Mouse (Mus musculus) frontal cortex, postnatal 10 days (tissue): Measurements from ENCODE around the gene 3830406C13Rik.

Experiments
- DNase-seq, 2 experiments: peaks; one replicate each; pipeline ENCODE4 v3.0.0; 2022; ENCODE audit warnings: low spot score in 2 of 2, mixed read lengths in 1 of 2

3830406C13Rik gene

DNA sequence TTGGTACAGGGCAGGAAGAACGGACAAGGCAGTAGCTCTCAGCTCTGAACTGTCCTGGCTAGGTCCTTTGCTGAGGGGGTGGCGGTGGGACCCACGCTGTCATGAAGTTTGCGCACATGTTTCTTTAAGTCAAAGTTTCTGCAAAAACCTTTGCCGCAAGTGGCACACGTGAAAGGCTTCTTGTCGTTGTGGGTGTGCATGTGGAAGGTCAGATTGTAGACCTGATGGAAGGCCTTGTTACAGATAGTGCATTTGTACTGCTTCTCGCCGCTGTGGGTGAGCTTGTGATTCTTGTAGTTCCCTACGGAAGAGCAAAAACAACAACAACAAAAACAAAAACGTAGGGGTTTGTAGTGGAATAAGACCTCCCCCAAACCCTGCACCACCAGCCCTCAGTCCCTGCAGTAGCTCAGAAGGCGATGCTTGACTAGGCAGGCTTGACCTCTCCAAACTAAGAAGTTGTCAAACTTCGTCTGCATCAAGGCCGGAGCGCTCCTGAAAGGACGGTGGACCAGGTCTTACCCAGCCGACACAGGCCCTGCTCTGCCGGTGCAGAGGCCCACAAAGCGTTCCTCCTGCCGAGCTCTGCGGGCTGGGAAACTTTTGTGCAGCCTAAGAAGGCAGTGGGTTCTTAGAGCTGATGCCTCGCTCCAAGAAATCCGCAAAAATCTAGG, 58.6 kb downstream of the 3830406C13Rik start:
- no peak for DNase-seq

- no peak for DNase-seq
These were observed 59.5 kb downstream of the 3830406C13Rik start for GRCm38 (mm10) chr14:12343451-12343941.

DNA sequence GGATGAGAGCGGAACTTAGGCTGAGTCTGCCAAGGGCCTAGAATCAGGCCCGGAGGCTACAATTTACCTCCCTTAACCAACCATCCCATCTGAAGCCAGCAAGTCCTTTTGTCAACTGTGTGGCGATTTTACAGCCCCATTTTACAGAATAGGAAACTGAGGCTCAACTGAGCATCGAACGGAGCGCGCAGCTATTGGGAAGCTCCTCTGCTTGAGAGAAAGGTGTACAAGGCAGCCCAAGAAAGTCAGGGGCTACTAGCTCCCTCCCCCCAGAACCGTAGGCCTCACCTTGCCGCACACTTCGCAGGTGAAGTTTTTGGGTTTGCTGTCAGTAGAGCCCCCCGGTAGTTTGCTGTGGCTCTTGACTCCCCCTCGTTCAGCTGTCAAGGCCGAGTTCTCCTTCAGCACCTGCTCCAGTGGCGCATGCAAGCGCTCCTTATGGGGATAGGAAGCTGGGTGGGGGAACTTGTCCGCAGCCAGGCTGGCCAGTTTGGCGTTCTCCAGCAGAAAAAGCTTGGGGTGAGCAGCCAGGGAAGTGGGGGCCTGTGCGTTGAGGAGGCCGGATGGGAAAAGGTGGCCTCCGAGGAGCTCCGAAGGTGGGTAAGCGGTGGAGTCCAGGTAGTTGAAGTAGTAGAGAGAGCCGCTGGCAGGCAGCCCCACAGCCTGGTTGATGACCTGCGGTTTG, 60.2 kb downstream of the 3830406C13Rik start:
- no peak for DNase-seq

DNA sequence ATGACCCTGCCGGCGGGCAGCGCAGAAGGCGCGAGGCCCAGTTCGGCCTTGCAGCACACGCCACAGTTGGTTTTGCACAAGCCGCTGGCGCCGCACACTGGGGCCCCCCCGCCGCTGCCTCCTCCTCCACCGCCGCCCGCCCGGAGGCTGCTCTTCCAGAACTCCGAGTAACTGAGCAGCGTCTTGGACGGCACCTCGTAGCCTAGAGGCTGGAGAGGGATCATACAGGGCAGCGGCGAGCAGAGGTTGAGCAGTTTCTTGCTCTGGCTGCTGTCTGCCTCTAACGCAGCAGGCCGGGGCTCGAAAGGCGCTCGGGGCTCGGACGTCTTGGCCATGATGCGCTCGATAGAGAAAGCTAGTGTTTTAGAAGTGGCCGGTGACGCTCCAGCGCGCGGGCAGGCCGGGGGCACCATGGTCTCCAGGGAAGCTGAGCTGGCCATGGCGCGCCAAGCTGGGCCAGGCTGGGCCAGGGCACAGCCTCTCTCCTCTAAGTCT, 60.8 kb downstream of the 3830406C13Rik start:
- DNase-seq, result no peak

DNA sequence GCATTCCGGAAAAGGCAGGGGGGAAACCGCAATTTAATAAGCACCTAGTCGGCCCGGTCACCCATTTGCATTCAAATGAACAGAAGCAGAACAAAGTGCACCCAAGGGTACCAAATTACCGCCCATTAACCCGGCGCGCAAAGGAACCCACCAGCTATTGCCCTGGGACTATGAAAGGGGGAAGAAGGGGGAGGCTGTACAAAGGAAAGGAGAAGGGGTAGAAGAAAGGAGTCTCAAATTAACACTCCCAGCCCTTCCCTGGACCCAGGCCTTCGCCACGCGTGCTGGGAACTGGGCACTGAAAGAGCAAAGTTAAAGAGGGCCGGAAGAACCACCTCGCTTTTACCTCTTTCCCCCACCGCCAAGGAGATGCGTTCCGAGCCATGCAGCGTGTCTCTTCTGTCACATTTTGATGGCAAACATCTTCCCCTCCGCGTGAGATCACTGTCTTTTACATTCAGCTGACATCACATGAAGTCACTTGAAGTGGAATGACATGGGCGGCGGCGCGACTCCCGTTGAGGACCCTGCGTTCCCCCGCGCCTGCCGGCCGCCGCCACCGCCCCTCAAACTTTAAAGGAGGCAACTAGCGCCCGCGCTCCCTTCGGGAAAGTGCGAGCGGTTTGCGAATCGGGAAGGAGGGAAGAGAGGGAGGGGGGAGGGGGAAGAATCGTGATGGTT, 61.4 kb downstream of the 3830406C13Rik start:
- DNase-seq, result no peak

DNA sequence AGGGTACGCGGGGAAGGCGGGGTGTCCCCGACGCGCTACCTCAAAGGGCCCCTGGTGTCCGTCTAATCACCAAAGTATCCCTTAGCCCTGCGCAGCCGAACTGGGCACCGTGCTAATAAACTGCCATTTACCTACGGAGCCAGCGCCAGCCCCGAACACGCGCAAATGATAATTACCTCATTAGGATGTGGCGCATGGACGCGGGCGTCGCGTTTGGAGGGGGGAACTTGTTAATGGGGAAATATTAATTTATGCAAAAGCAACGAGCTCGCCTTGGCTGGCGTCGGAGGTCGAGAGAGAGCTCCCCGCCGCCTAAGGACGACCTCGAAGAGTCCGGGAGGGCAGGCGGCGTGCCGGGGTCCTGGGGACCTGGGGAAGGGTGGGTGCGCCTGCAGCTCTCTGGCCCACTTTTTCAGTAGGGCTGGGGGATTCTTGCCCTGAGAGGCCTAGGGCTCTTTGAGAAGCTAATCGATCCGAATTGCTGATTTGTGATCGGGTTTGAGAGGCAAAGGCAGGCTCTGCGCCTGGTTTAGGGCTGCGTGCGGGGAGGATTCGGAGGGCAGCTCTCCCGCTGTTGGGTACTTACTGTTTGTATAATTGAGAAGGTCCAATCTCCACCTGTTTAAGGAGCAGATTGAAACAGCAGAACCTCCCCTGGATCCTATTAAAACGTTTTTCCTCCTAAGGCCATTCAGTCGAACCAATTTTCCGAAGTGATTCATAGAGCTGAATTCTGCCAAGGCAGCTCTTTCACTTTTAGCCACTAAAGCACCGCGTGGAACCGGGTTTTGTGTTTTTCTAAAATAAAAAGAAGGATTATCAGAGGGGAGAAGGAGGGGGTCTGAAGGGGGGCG, 62.3 kb downstream of the 3830406C13Rik start:
- no peak for DNase-seq

DNA sequence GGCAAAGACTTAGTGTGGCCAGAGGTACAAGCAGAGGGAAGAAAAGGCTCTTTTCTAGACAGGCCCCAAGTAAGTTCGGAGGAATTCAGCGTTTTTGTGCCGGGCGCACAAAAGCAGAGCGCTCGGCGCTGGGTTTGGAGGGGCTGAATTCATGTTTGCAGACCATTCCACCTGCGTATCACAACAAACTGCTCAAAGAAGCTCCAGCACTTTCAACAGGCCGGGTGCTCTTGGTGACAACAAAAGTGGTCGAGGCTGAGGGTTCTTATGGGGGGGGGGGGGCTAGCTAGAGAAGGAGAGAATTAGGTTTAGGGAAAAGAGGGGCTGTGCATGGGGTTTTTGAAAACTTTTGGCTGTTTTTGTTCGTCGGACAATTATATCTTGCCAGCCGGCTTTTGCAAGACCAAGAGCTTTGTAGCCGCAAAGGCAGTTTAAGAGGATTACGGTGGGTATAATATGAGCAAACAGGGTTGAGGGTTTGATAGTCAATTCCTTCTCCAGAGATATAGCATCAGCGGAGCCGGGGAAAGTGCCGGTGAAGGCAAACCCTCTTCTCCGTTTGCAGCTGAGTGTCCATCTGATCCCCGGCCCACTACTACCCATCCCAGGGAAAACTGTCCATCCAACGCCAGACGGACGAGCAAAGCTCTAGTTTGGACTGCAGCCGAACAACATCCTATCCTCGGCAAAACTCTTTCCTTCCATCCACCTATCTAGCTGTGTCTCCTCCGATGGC, 63.1 kb downstream of the 3830406C13Rik start:
- DNase-seq, result no peak

DNA sequence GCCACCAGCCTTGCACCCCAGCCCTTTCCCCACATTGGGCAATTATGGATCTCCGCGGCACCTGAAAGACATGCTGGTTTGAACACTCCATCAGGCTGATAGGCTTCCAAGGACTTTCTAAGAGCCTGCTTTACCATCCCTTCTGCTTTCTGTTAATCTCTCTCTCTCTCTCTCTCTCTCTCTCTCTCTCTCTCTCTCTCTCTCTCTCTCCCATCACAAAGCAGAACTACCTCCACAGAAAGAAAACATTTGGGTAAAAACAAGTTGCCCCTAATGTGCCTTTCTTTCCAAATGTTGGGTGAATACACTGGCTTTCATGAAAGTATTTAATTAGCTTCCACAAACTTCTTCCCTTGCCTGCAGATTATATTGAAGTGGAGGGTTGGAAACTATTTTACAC, 64.1 kb downstream of the 3830406C13Rik start, which contains the start of gene Fezf2:
Fezf2 (minus strand) TSS at position 101 of the 400 bp plus-strand sequence.
- no peak for DNase-seq

- no peak for DNase-seq
These were observed 65.5 kb downstream of the 3830406C13Rik start for GRCm38 (mm10) chr14:12349334-12350090.

GRCm38 (mm10) chr14:12350271-12350916, 66.4 kb downstream of the 3830406C13Rik start:
- DNase-seq, result no peak
